Comparison of ENCODE assay signal across 19 mouse cellular contexts in genomic region chr7:102370526-102370925, GRCm38 (mm10).
DNase-seq lines count a peak whose midpoint lies in the region; ATAC-seq lines count a peak whose summit lies in the region.
"Had no signal": no experiment of that assay in that cellular context is flagged by ENCODE, and none has a peak within 500 bp of the region (broad histone marks: within the 10 kb centered on the region; RNA-seq: fewer than 3 reads in every experiment).

No protein-coding gene starts in this region.

- no peaks in the 10 kb centered on the region for H3K36me3 ChIP-seq in forebrain, embryonic 16.5 days (ENCODE audit: control insufficient read depth, insufficient read depth)
- no peaks in the 10 kb centered on the region for H3K36me3 ChIP-seq in forebrain, embryonic 10.5 days (replicated peaks)
- H3K36me3 ChIP-seq: embryonic facial prominence, embryonic 13.5 days; heart, embryonic 15.5 days; hindbrain, embryonic 13.5 days had no signal

- WGBS in forebrain, embryonic 16.5 days: 92% methylated on average over 5 of the region's 5 CpGs
- WGBS in forebrain, embryonic 10.5 days: 90% methylated on average over 5 of the region's 5 CpGs

- DNase-seq in cerebellum, postnatal 10 days: peak; percentile 24 to 46
- no peak for DNase-seq in forebrain, embryonic 10.5 days (ENCODE audit: extremely low spot score, low spot score)
- peak; percentile 53 for DNase-seq in adrenal gland, postnatal 10 days
- DNase-seq in adrenal gland, postnatal 36 days: peak; percentile 52 to 55
- DNase-seq in heart, adult 9 months (ENCODE audit: low spot score in 2 of 2): no peak
- DNase-seq: gastrocnemius, adult 2 months; gastrocnemius, postnatal 25 days; heart, adult 11 months; heart, postnatal 14 days; kidney, adult 11 months; kidney, adult 9 months had no signal

- peak overlapping the region; percentile 60; the same call in 1 of the 2 replicates for H3K27ac ChIP-seq in forebrain, embryonic 16.5 days (ENCODE audit: low read length)
- H3K27ac ChIP-seq in forebrain, embryonic 10.5 days: no peak overlapping the region
- H3K27ac ChIP-seq: embryonic facial prominence, embryonic 13.5 days; heart, embryonic 15.5 days; hindbrain, postnatal 0 days; kidney, postnatal 0 days had no signal

- ATAC-seq in cerebellum, adult (ENCODE audit: insufficient number of reproducible peaks, low FRiP score, low TSS enrichment): no peak
- no peak for ATAC-seq in forebrain, embryonic 16.5 days

- H3K4me1 ChIP-seq in forebrain, embryonic 16.5 days (replicated peaks; ENCODE audit: control insufficient read depth, insufficient read depth, low read length): no peaks in the 10 kb centered on the region
- no peaks in the 10 kb centered on the region for H3K4me1 ChIP-seq in forebrain, embryonic 10.5 days
- H3K4me1 ChIP-seq: hindbrain, embryonic 13.5 days had no signal

- no peaks in the 10 kb centered on the region for H3K9me3 ChIP-seq in forebrain, embryonic 16.5 days (ENCODE audit: control insufficient read depth, low read length)
- no peaks in the 10 kb centered on the region for H3K9me3 ChIP-seq in forebrain, embryonic 10.5 days
- H3K9me3 ChIP-seq: embryonic facial prominence, embryonic 13.5 days; heart, embryonic 15.5 days; hindbrain, embryonic 13.5 days had no signal

- no peak overlapping the region for H3K4me3 ChIP-seq in forebrain, embryonic 16.5 days (replicated peaks; ENCODE audit: low read length)
- H3K4me3 ChIP-seq in forebrain, embryonic 10.5 days: no peak overlapping the region
- H3K4me3 ChIP-seq: embryonic facial prominence, embryonic 13.5 days; gastrocnemius, adult 2 months; heart, embryonic 15.5 days; hindbrain, embryonic 13.5 days had no signal

- no peak overlapping the region for H3K4me2 ChIP-seq in forebrain, embryonic 16.5 days (ENCODE audit: low read length)
- H3K4me2 ChIP-seq: embryonic facial prominence, embryonic 13.5 days; heart, embryonic 11.5 days; heart, embryonic 15.5 days; hindbrain, embryonic 13.5 days had no signal

- H3K27me3 ChIP-seq in forebrain, embryonic 16.5 days (replicated peaks; ENCODE audit: control insufficient read depth, insufficient read depth, low read length): no peaks in the 10 kb centered on the region
- no peaks in the 10 kb centered on the region for H3K27me3 ChIP-seq in forebrain, embryonic 10.5 days (ENCODE audit: poor library complexity, severe bottlenecking)
- H3K27me3 ChIP-seq: embryonic facial prominence, embryonic 13.5 days; heart, embryonic 15.5 days; hindbrain, embryonic 13.5 days had no signal

- H3K9ac ChIP-seq in forebrain, embryonic 16.5 days (replicated peaks; ENCODE audit: low read depth, low read length): no peak overlapping the region
- H3K9ac ChIP-seq: embryonic facial prominence, embryonic 13.5 days; heart, embryonic 15.5 days; hindbrain, embryonic 13.5 days had no signal

Comparison
In these comparisons a context has a peak if more than half of its experiments do, and no peak if none do; other contexts are left out.
1. DNase-seq: peak in cerebellum, postnatal 10 days (2 of 2), adrenal gland, postnatal 10 days (single experiment) and adrenal gland, postnatal 36 days (2 of 2); none in forebrain, embryonic 10.5 days (single experiment) and heart, adult 9 months (0 of 2).